Mouse (Mus musculus) erythroid progenitor cell, adult 5-6 weeks (primary cell): ENCODE results near the gene Micall2. TPM values are rescaled to one million over a fixed set of nuclear protein-coding genes. Genes with fewer than 3 reads are reported as not detected.
"Not testable (repeated sequence)": the region's sequence is repeated elsewhere in the genome, so short reads cannot be mapped to it uniquely, and the experiment has no call there.

Experiments used
- ATAC-seq: replicated peaks from 2 replicates; pipeline ENCODE4 v1.8.0; 2016; ENCODE audit warnings: moderate number of reproducible peaks, mild to moderate bottlenecking, moderate TSS enrichment, inconsistent platforms; ENCODE audit not compliant: poor library complexity, low FRiP score, severe bottlenecking
- total RNA-seq, 2 experiments: library from RNA; stranded (forward) in 1 of 2; stranded (reverse) in 1 of 2; fragments of 150-400 nt in 1 of 2; fragments of 186-747, 209-891 nt in 1 of 2; gene quantifications; 2 replicates each; pipeline versions ENCODE4 v1.2.3 to v1.2.4; 2015 to 2017; ENCODE audit warnings: low replicate concordance in 2 of 2

The Micall2 gene
- total RNA-seq, 2 experiments from 2014 or later = 42.8 to 59.2 TPM

- 0 out of 2 replicates have a peak, but pooled peaks have one; percentile 17 for ATAC-seq
Measured at GRCm38 (mm10) chr5:139732634-139733107, 3.5 kb downstream of the Micall2 start.

GRCm38 (mm10) chr5:139730712-139731486 is 5.2 kb downstream of the Micall2 start:
- ATAC-seq = no peak

- ATAC-seq = no peak
Measured at GRCm38 (mm10) chr5:139727261-139727660, 8.9 kb downstream of the Micall2 start.

- ATAC-seq = no peak
Measured at GRCm38 (mm10) chr5:139726186-139726585, 9.9 kb downstream of the Micall2 start.

- ATAC-seq = no peak
Measured at GRCm38 (mm10) chr5:139724336-139725116, 11.6 kb downstream of the Micall2 start.

- no peak for ATAC-seq
Measured at GRCm38 (mm10) chr5:139723113-139723512, 13.0 kb downstream of the Micall2 start.

GRCm38 (mm10) chr5:139722709-139723108 is 13.4 kb downstream of the Micall2 start:
- ATAC-seq = peak; percentile 41; the same call in 1 of the 2 replicates

GRCm38 (mm10) chr5:139718949-139719348 is 17.2 kb downstream of the Micall2 start:
- ATAC-seq = no peak

- no peak for ATAC-seq
Measured at GRCm38 (mm10) chr5:139718540-139718939, 17.6 kb downstream of the Micall2 start.

- ATAC-seq = peak; percentile 69
Measured at GRCm38 (mm10) chr5:139717723-139718122, 18.4 kb downstream of the Micall2 start.

GRCm38 (mm10) chr5:139706496-139706895 is 29.6 kb downstream of the Micall2 start:
- no peak for ATAC-seq

- peak; percentile 67 for ATAC-seq
Measured at GRCm38 (mm10) chr5:139702905-139703304, 33.2 kb downstream of the Micall2 start.

GRCm38 (mm10) chr5:139702236-139702635 is 33.9 kb downstream of the Micall2 start:
- ATAC-seq = no peak

GRCm38 (mm10) chr5:139696954-139697353 is 39.2 kb downstream of the Micall2 start:
- no peak for ATAC-seq

GRCm38 (mm10) chr5:139695876-139696275 is 40.3 kb downstream of the Micall2 start:
- ATAC-seq = not testable (repeated sequence)

GRCm38 (mm10) chr5:139694989-139695571 is 41.1 kb downstream of the Micall2 start:
- ATAC-seq = no peak

GRCm38 (mm10) chr5:139694292-139694988 is 41.7 kb downstream of the Micall2 start:
- ATAC-seq = no peak

- no peak for ATAC-seq
Measured at GRCm38 (mm10) chr5:139690791-139691190, 45.3 kb downstream of the Micall2 start.

GRCm38 (mm10) chr5:139688356-139688755 is 47.8 kb downstream of the Micall2 start:
- no peak for ATAC-seq

- ATAC-seq = no peak
Measured at GRCm38 (mm10) chr5:139687646-139688045, 48.5 kb downstream of the Micall2 start.
